Mouse (Mus musculus): ENCODE measurements around the gene Atxn3. TPM values are rescaled to one million over a fixed set of nuclear protein-coding genes. Genes with fewer than 3 reads are reported as not detected.

The Atxn3 gene
- 39.5 and 43.3 TPM in 2 replicates for polyA plus RNA-seq (2012; ENCODE audit: insufficient read depth, insufficient read length, missing spikeins)

GRCm38 (mm10) chr12:101957942-101958544 is at the start of gene Atxn3:
Atxn3 (minus strand) TSS chr12:101958246.
- peak within 1 kb of the TSS; percentile 97 for H3K4me3 ChIP-seq (ENCODE audit: insufficient read depth, low read length)
- TF ChIP-seq POLR2A (IDR thresholded peaks at IDR 0.05; ENCODE audit: borderline replicate concordance, low read depth, low read length) (no peak), CTCF (IDR thresholded peaks at IDR 0.05; ENCODE audit: low read depth, low read length) (0 out of 2 replicates have a peak, but pooled peaks have one; percentile 20)
- peaks cover 14% of the 10 kb centered on the region for H3K4me1 ChIP-seq (ENCODE audit: control insufficient read depth, insufficient read depth, low read length)
- peak within 1 kb of the TSS; percentile 89 for H3K27ac ChIP-seq (ENCODE audit: insufficient read depth, low read depth, low read length)

- H3K4me3 ChIP-seq (ENCODE audit: insufficient read depth, low read length) = no peak overlapping the region
- H3K4me1 ChIP-seq (ENCODE audit: control insufficient read depth, insufficient read depth, low read length) = peaks cover 10% of the 10 kb centered on the region
- H3K27ac ChIP-seq (ENCODE audit: insufficient read depth, low read depth, low read length) = no peak overlapping the region
- TF ChIP-seq CTCF (IDR thresholded peaks at IDR 0.05; ENCODE audit: low read depth, low read length) (no peak), POLR2A (IDR thresholded peaks at IDR 0.05; ENCODE audit: borderline replicate concordance, low read depth, low read length) (no peak)
Measured at GRCm38 (mm10) chr12:102000785-102001184, 42.7 kb upstream of the Atxn3 start.

- no peak for TF ChIP-seq POLR2A (IDR thresholded peaks at IDR 0.05; ENCODE audit: borderline replicate concordance, low read depth, low read length)
- no peak for TF ChIP-seq CTCF (IDR thresholded peaks at IDR 0.05; ENCODE audit: low read depth, low read length)
- Histone ChIP-seq H3K4me3 (ENCODE audit: insufficient read depth, low read length) (no peak overlapping the region), H3K4me1 (ENCODE audit: control insufficient read depth, insufficient read depth, low read length) (peaks cover 15% of the 10 kb centered on the region), H3K27ac (ENCODE audit: insufficient read depth, low read depth, low read length) (no peak overlapping the region)
Measured at GRCm38 (mm10) chr12:101998929-101999328, 40.9 kb upstream of the Atxn3 start.

GRCm38 (mm10) chr12:101994576-101995467 is 36.8 kb upstream of the Atxn3 start:
- Histone ChIP-seq H3K4me1 (ENCODE audit: control insufficient read depth, insufficient read depth, low read length) (peaks cover 19% of the 10 kb centered on the region), H3K4me3 (ENCODE audit: insufficient read depth, low read length) (peak overlapping the region; percentile 35), H3K27ac (ENCODE audit: insufficient read depth, low read depth, low read length) (peak overlapping the region; percentile 88)
- TF ChIP-seq CTCF (IDR thresholded peaks at IDR 0.05; ENCODE audit: low read depth, low read length) (no peak), POLR2A (IDR thresholded peaks at IDR 0.05; ENCODE audit: borderline replicate concordance, low read depth, low read length) (no peak)

GRCm38 (mm10) chr12:101987659-101988058 is 29.6 kb upstream of the Atxn3 start:
- H3K27ac ChIP-seq (ENCODE audit: insufficient read depth, low read depth, low read length) = no peak overlapping the region
- H3K4me1 ChIP-seq (ENCODE audit: control insufficient read depth, insufficient read depth, low read length) = no peaks in the 10 kb centered on the region
- H3K4me3 ChIP-seq (ENCODE audit: insufficient read depth, low read length) = no peak overlapping the region
- TF ChIP-seq CTCF (IDR thresholded peaks at IDR 0.05; ENCODE audit: low read depth, low read length) (no peak), POLR2A (IDR thresholded peaks at IDR 0.05; ENCODE audit: borderline replicate concordance, low read depth, low read length) (no peak)

GRCm38 (mm10) chr12:101985110-101985509 is 27.1 kb upstream of the Atxn3 start:
- Histone ChIP-seq H3K4me1 (ENCODE audit: control insufficient read depth, insufficient read depth, low read length) (peaks cover 4% of the 10 kb centered on the region), H3K4me3 (ENCODE audit: insufficient read depth, low read length) (no peak overlapping the region), H3K27ac (ENCODE audit: insufficient read depth, low read depth, low read length) (no peak overlapping the region)
- no peak for TF ChIP-seq CTCF (IDR thresholded peaks at IDR 0.05; ENCODE audit: low read depth, low read length)
- TF ChIP-seq POLR2A (IDR thresholded peaks at IDR 0.05; ENCODE audit: borderline replicate concordance, low read depth, low read length) = no peak

- Histone ChIP-seq H3K4me3 (ENCODE audit: insufficient read depth, low read length) (no peak overlapping the region), H3K27ac (ENCODE audit: insufficient read depth, low read depth, low read length) (no peak overlapping the region), H3K4me1 (ENCODE audit: control insufficient read depth, insufficient read depth, low read length) (peaks cover 15% of the 10 kb centered on the region)
- no peak for TF ChIP-seq POLR2A (IDR thresholded peaks at IDR 0.05; ENCODE audit: borderline replicate concordance, low read depth, low read length)
- no peak for TF ChIP-seq CTCF (IDR thresholded peaks at IDR 0.05; ENCODE audit: low read depth, low read length)
Measured at GRCm38 (mm10) chr12:101982977-101983376, 24.9 kb upstream of the Atxn3 start.

GRCm38 (mm10) chr12:101981559-101981958 is 23.5 kb upstream of the Atxn3 start:
- no peak overlapping the region for H3K4me3 ChIP-seq (ENCODE audit: insufficient read depth, low read length)
- peaks cover 26% of the 10 kb centered on the region for H3K4me1 ChIP-seq (ENCODE audit: control insufficient read depth, insufficient read depth, low read length)
- no peak overlapping the region for H3K27ac ChIP-seq (ENCODE audit: insufficient read depth, low read depth, low read length)
- TF ChIP-seq CTCF (IDR thresholded peaks at IDR 0.05; ENCODE audit: low read depth, low read length) = no peak
- no peak for TF ChIP-seq POLR2A (IDR thresholded peaks at IDR 0.05; ENCODE audit: borderline replicate concordance, low read depth, low read length)

- TF ChIP-seq CTCF (IDR thresholded peaks at IDR 0.05; ENCODE audit: low read depth, low read length) = no peak
- TF ChIP-seq POLR2A (IDR thresholded peaks at IDR 0.05; ENCODE audit: borderline replicate concordance, low read depth, low read length) = no peak
- Histone ChIP-seq H3K27ac (ENCODE audit: insufficient read depth, low read depth, low read length) (no peak overlapping the region), H3K4me1 (ENCODE audit: control insufficient read depth, insufficient read depth, low read length) (peaks cover 26% of the 10 kb centered on the region), H3K4me3 (ENCODE audit: insufficient read depth, low read length) (no peak overlapping the region)
Measured at GRCm38 (mm10) chr12:101980266-101980665, 22.2 kb upstream of the Atxn3 start.
